Mouse (Mus musculus) liver, embryonic 14.5 days (tissue): Measurements from ENCODE around the gene Gm49384. TPM values are rescaled to one million over a fixed set of nuclear protein-coding genes. Genes with fewer than 3 reads are reported as not detected.

Source experiments
- ATAC-seq: fragments of 200-750 bp; cut with Nextera tagmentation; 2 replicates; pipeline ENCODE4 v1.8.0; 2017; ENCODE audit warnings: moderate number of reproducible peaks, mild to moderate bottlenecking, moderate library complexity; ENCODE audit not compliant: insufficient read depth
- DNase-seq, 3 experiments: peaks; one replicate each; pipeline ENCODE4 v3.0.0-alpha.2; 2012 to 2013; ENCODE audit warnings: low read depth in 3 of 3, low spot score in 3 of 3
- H3K27ac ChIP-seq: fragments of 300-500 bp; sonication (generic); 2 replicates; pipeline ENCODE4 v1.5.1; 2014; ENCODE audit warnings: moderate library complexity, mild to moderate bottlenecking, control low read depth, inconsistent platforms
- H3K27me3 ChIP-seq: fragments of 300-500 bp; sonication (generic); 2 replicates; pipeline ENCODE4 v1.6.1; 2014; ENCODE audit warnings: mild to moderate bottlenecking, low read length, moderate library complexity; ENCODE audit not compliant: control insufficient read depth, insufficient read depth
- H3K36me3 ChIP-seq: fragments of 300-500 bp; sonication (generic); replicated peaks from 2 replicates; pipeline ENCODE4 v1.6.1; 2014; ENCODE audit warnings: low read depth; ENCODE audit not compliant: control insufficient read depth, insufficient read depth
- H3K4me1 ChIP-seq, 2 experiments: fragments of 200-500 bp in 1 of 2; fragments of 300-500 bp in 1 of 2; sonication (generic) in 1 of 2; replicated peaks; 2 replicates each; pipeline ENCODE4 v1.6.1; 2012 to 2014; ENCODE audit warnings: antibody characterized with exemption in 1 of 2, inconsistent platforms in 1 of 2, low read length in 1 of 2; ENCODE audit not compliant: control insufficient read depth in 2 of 2, insufficient read depth in 2 of 2
- H3K4me2 ChIP-seq: fragments of 300-500 bp; sonication (generic); 2 replicates; pipeline ENCODE4 v1.6.1; 2014; ENCODE audit warnings: low read depth, mild to moderate bottlenecking, control low read depth, moderate library complexity
- H3K4me3 ChIP-seq, 2 experiments: fragments of 200-500 bp in 1 of 2; fragments of 300-500 bp in 1 of 2; sonication (generic) in 1 of 2; 2 replicates each; pipeline ENCODE4 v1.5.1; 2012 to 2014; ENCODE audit warnings: low read depth in 2 of 2, low read length in 2 of 2, mild to moderate bottlenecking in 2 of 2, control low read depth in 1 of 2, inconsistent platforms in 1 of 2, moderate library complexity in 1 of 2; ENCODE audit not compliant: insufficient read depth in 1 of 2
- H3K9ac ChIP-seq: fragments of 300-500 bp; sonication (generic); replicated peaks from 2 replicates; pipeline ENCODE4 v1.6.1; 2014; ENCODE audit warnings: mild to moderate bottlenecking, control low read depth, moderate library complexity
- H3K9me3 ChIP-seq: fragments of 300-500 bp; sonication (generic); 2 replicates; pipeline ENCODE4 v1.6.1; 2016; ENCODE audit warnings: low read length, mixed read lengths; ENCODE audit not compliant: control insufficient read depth
- CTCF ChIP-seq: IDR thresholded peaks from 2 replicates; pipeline ENCODE4 v1.5.1; 2016; ENCODE audit warnings: antibody characterized with exemption, low read depth, control low read depth
- EP300 ChIP-seq: IDR thresholded peaks from 2 replicates; pipeline ENCODE4 v1.6.1; 2016; ENCODE audit warnings: antibody characterized with exemption, low read depth
- WGBS: fragments of 180-500 bp; shearing (Covaris S2); extraction: QIAGEN DNeasy Blood & Tissue Kit; methylation state at CpG from one replicate; pipeline ENCODE4 v1.1.7; 2014; ENCODE audit not compliant: insufficient replicate concordance; 5-methylcytosine and 5-hydroxymethylcytosine counted together
- polyA plus RNA-seq, 2 experiments: library from polyadenylated mRNA; depleted of rRNA in 1 of 2; stranded (reverse) in 1 of 2; unstranded in 1 of 2; fragments of >200 nt; fragmentation: Nextera tagmentation in 1 of 2; extraction: Ambion mirVana in 1 of 2; gene quantifications; 2 replicates each; pipeline versions ENCODE4 v1.2.1 to v1.2.3; 2012 to 2014

Gene Gm49384
- polyA plus RNA-seq, 2 experiments, result 8.0 to 16.3 TPM

GRCm38 (mm10) chr12:69207926-69208325, 3.9 kb upstream of the Gm49384 start:
- peaks cover 42% of the 10 kb centered on the region for H3K36me3 ChIP-seq
- H3K4me2 ChIP-seq, result no peak overlapping the region
- WGBS, result 91% methylated on average over 7 of the region's 7 CpGs

GRCm38 (mm10) chr12:69207396-69207795, 3.3 kb upstream of the Gm49384 start:
- TF ChIP-seq EP300 (no peak), CTCF (no peak)
- Histone ChIP-seq H3K4me3 (no peak overlapping the region), H3K27ac (no peak overlapping the region), H3K4me2 (no peak overlapping the region), H3K9ac (no peak overlapping the region), H3K9me3 (no peaks in the 10 kb centered on the region), H3K4me1 (no peaks in the 10 kb centered on the region), H3K27me3 (no peaks in the 10 kb centered on the region), H3K36me3 (peaks cover 42% of the 10 kb centered on the region)
- ATAC-seq (no peak), DNase-seq (no peak)
- 77% methylated on average over 8 of the region's 8 CpGs for WGBS

More at GRCm38 (mm10) chr12:69207926-69208325, 3.9 kb upstream of the Gm49384 start:
- Histone ChIP-seq H3K27me3 (no peaks in the 10 kb centered on the region), H3K27ac (no peak overlapping the region), H3K4me1 (no peaks in the 10 kb centered on the region), H3K9ac (no peak overlapping the region), H3K4me3 (no peak overlapping the region), H3K9me3 (no peaks in the 10 kb centered on the region)
- ATAC-seq, result no peak
- no peak for TF ChIP-seq EP300
- TF ChIP-seq CTCF, result no peak
- no peak for DNase-seq

GRCm38 (mm10) chr12:69198985-69199384, 5.1 kb downstream of the Gm49384 start:
- Histone ChIP-seq H3K27ac (no peak overlapping the region), H3K4me2 (peak overlapping the region; percentile 99), H3K27me3 (no peaks in the 10 kb centered on the region), H3K4me3 (peak overlapping the region; percentile 3 to 83; a peak in 3 of 4 replicates), H3K9ac (0 out of 2 replicates have a peak overlapping the region, but pooled peaks have one; percentile 15), H3K36me3 (peaks cover 37% of the 10 kb centered on the region), H3K9me3 (no peaks in the 10 kb centered on the region), H3K4me1 (peaks cover 6 to 7% of the 10 kb centered on the region in 2 experiments; a peak in 3 of 4 replicates)
- ATAC-seq (no peak), DNase-seq (no peak)
- TF ChIP-seq EP300 (no peak), CTCF (no peak)

GRCm38 (mm10) chr12:69198164-69198535, 5.9 kb downstream of the Gm49384 start, which contains the start of gene Dnaaf2:
Dnaaf2 (minus strand) TSS chr12:69198429.
- Histone ChIP-seq H3K27me3 (no peaks in the 10 kb centered on the region), H3K36me3 (peaks cover 34% of the 10 kb centered on the region), H3K4me1 (peaks cover 6 to 7% of the 10 kb centered on the region in 2 experiments; a peak in 3 of 4 replicates), H3K4me2 (peak within 1 kb of the TSS; percentile 99), H3K27ac (peak within 1 kb of the TSS; percentile 67), H3K9ac (peak within 1 kb of the TSS; percentile 70), H3K9me3 (no peaks in the 10 kb centered on the region), H3K4me3 (peak within 1 kb of the TSS; percentile 83 to 95)
- 0% methylated on average over 18 of the region's 18 CpGs for WGBS
- TF ChIP-seq CTCF (no peak), EP300 (no peak)
- peak; percentile 24 for ATAC-seq
- DNase-seq, result peak in 2 of 3 experiments; percentile 49 to 60

- peak overlapping the region; percentile 67 for H3K27ac ChIP-seq
- peaks cover 28% of the 10 kb centered on the region for H3K36me3 ChIP-seq
- no peak for TF ChIP-seq CTCF
- TF ChIP-seq EP300, result no peak
- H3K9ac ChIP-seq, result peak overlapping the region; percentile 70
- H3K4me1 ChIP-seq, result peaks cover 6 to 7% of the 10 kb centered on the region in 2 experiments; a peak in 3 of 4 replicates
- H3K4me2 ChIP-seq, result peak overlapping the region; percentile 99
- peak overlapping the region; percentile 83 to 95 for H3K4me3 ChIP-seq
- no peaks in the 10 kb centered on the region for H3K27me3 ChIP-seq
- no peaks in the 10 kb centered on the region for H3K9me3 ChIP-seq
- under 1% methylated on average over 93 of the region's 94 CpGs for WGBS
- peak; percentile 50 to 58 (median 53) for DNase-seq
- ATAC-seq, result peak; percentile 81
Measured at GRCm38 (mm10) chr12:69197378-69198163, 6.5 kb downstream of the Gm49384 start.
